Mouse (Mus musculus) midbrain, postnatal 0 days (tissue): ENCODE measurements at regions not wholly inside any gene's neighbourhood (a gene's known extent, or its start where the extent isn't known, plus 50 kb on each side); places are given as distances from the start of the nearest gene placed in this dataset.

Experiments used
- ATAC-seq: fragments of 200-750 bp; cut with Nextera tagmentation; 2 replicates; pipeline ENCODE4 v1.8.0; 2017; ENCODE audit warnings: moderate number of reproducible peaks, mild to moderate bottlenecking, moderate TSS enrichment, moderate library complexity; ENCODE audit not compliant: low FRiP score
- DNase-seq: peaks from one replicate; pipeline ENCODE4 v3.0.0-alpha.2; 2015; ENCODE audit warnings: low spot score
- H3K27ac ChIP-seq: fragments of 300-500 bp; sonication (generic); 2 replicates; pipeline ENCODE4 v1.5.1; 2014; ENCODE audit warnings: low read depth, mild to moderate bottlenecking, low read length, mixed read lengths
- H3K27me3 ChIP-seq: fragments of 300-500 bp; sonication (generic); 2 replicates; pipeline ENCODE4 v1.6.1; 2014; ENCODE audit warnings: low read length, control low read depth, mixed read lengths; ENCODE audit not compliant: insufficient read depth
- H3K36me3 ChIP-seq: fragments of 300-500 bp; sonication (generic); 2 replicates; pipeline ENCODE4 v1.6.1; 2014; ENCODE audit warnings: low read length, control low read depth, mixed read lengths; ENCODE audit not compliant: insufficient read depth
- H3K4me1 ChIP-seq: fragments of 300-500 bp; sonication (generic); 2 replicates; pipeline ENCODE4 v1.6.1; 2014; ENCODE audit warnings: mild to moderate bottlenecking, control low read depth, antibody characterized with exemption, low read length, mixed read lengths; ENCODE audit not compliant: insufficient read depth
- H3K4me2 ChIP-seq: fragments of 300-500 bp; sonication (generic); 2 replicates; pipeline ENCODE4 v1.6.1; 2014; ENCODE audit warnings: low read depth, mild to moderate bottlenecking, low read length, mixed read lengths; ENCODE audit not compliant: poor library complexity, severe bottlenecking
- H3K4me3 ChIP-seq: fragments of 300-500 bp; sonication (generic); 2 replicates; pipeline ENCODE4 v1.5.1; 2014; ENCODE audit warnings: low read depth, mild to moderate bottlenecking, low read length, moderate library complexity
- H3K9ac ChIP-seq: fragments of 300-500 bp; sonication (generic); replicated peaks from 2 replicates; pipeline ENCODE4 v1.6.1; 2014; ENCODE audit warnings: mild to moderate bottlenecking, low read length, moderate library complexity, mixed read lengths; ENCODE audit not compliant: poor library complexity, severe bottlenecking
- H3K9me3 ChIP-seq: fragments of 300-500 bp; sonication (generic); 2 replicates; pipeline ENCODE4 v1.6.1; 2016; ENCODE audit warnings: low read length, control low read depth
- CTCF ChIP-seq: IDR thresholded peaks from 2 replicates; pipeline ENCODE4 v1.5.1; 2016; ENCODE audit warnings: antibody characterized with exemption, mild to moderate bottlenecking
- WGBS: fragments of 180-500 bp; shearing (Covaris S2); extraction: QIAGEN DNeasy Blood & Tissue Kit; methylation state at CpG from one replicate; pipeline ENCODE4 v1.1.7; 2014; 5-methylcytosine and 5-hydroxymethylcytosine counted together

DNA sequence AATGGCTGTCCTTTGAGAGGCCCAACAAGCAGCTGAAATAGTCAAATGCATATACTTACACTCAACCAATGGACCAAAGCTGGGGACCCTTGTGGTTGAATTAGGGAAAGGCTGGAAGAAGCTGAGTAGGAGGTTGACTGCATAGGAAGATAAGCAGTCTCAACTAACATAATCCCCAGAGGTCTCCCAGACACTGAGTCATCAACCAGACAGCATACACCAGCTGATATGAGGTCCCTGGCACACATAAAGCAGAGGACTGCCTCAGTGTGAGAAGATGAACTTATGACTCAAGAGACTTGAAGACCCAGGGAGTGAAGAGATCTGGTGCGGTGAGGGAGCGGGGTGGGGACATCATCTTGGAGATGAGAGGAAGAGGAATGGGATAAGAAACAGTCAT, 863.8 kb downstream of the Nap1l3 start:
- DNase-seq (no peak), ATAC-seq (no peak)
- Histone ChIP-seq H3K4me3 (no peak overlapping the region), H3K4me2 (no peak overlapping the region), H3K36me3 (no peaks in the 10 kb centered on the region), H3K9ac (no peak overlapping the region), H3K4me1 (no peaks in the 10 kb centered on the region), H3K9me3 (no peaks in the 10 kb centered on the region), H3K27ac (no peak overlapping the region), H3K27me3 (no peaks in the 10 kb centered on the region)
- TF ChIP-seq CTCF = no peak
- 93% methylated on average over 2 of the region's 2 CpGs for WGBS

DNA sequence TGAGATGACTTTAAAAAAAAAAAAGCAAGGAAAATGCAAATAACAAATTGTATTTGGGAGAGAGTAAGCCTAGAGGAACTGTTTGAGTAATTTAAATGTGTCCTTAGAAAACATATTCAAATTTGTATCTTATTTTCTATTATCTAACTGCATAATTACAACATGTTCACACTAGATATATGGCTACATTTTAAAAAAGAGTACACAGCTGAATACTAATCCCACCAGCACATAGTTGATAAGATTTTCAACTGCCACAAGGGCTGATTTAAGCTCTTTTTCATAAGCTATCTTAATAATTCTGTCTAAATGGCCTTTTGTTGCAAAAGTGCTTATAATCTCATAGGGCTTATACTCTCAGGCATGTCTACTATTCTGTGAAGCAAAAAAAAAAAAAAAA, 877.4 kb downstream of the Nap1l3 start:
- no peaks in the 10 kb centered on the region for H3K4me1 ChIP-seq
- TF ChIP-seq CTCF = no peak
- no peaks in the 10 kb centered on the region for H3K9me3 ChIP-seq
- DNase-seq (no peak), ATAC-seq (no peak)
- no peak overlapping the region for H3K27ac ChIP-seq
- no peak overlapping the region for H3K4me3 ChIP-seq
- no peak overlapping the region for H3K9ac ChIP-seq
- no peak overlapping the region for H3K4me2 ChIP-seq
- H3K36me3 ChIP-seq = no peaks in the 10 kb centered on the region
- H3K27me3 ChIP-seq = no peaks in the 10 kb centered on the region

DNA sequence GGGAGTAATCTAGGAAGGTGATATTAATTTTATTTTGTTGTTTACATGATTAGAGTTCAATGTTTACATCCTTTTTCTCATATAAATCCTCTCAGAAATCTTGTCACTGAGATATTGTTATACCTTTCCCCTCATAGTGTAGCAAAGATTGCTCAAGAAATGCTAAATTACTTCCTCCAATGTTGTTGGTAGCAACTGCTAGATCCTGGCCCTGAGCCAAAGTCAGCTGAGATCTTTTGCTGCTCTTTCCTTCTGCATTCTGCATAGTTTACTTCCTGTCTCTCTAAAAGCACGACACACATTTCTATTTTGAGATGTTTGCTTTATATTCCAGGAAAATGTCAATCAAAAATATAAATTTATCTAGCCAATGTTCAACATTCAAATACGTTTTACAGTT, 899.5 kb downstream of the Nap1l3 start:
- ATAC-seq = no peak
- Histone ChIP-seq H3K36me3 (no peaks in the 10 kb centered on the region), H3K27ac (no peak overlapping the region), H3K4me1 (no peaks in the 10 kb centered on the region), H3K4me2 (no peak overlapping the region), H3K27me3 (no peaks in the 10 kb centered on the region), H3K4me3 (no peak overlapping the region), H3K9me3 (no peaks in the 10 kb centered on the region), H3K9ac (no peak overlapping the region)
- no peak for TF ChIP-seq CTCF
- peak; percentile 0 for DNase-seq
- WGBS = 46% methylated on average over 2 of the region's 2 CpGs

DNA sequence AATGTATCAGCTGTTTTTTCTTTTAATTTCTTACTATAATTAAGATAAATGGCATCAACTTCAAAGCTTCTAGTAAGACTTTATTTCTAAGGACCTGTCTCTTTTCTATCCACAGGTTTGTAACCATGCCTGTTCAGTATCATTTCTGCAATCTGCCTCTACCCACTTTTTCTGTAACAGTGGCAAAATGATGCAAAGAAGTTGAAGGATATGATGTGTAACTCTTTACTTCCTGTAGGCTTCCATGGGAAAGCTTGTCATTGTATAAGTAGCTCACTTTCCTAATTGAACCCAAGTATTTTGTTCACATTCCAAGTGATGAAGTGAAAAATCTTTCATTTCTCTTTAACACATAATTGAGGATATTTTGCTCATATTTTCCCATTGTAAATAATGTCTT, 900.0 kb downstream of the Nap1l3 start:
- no peak for TF ChIP-seq CTCF
- H3K4me3 ChIP-seq = no peak overlapping the region
- no peak overlapping the region for H3K9ac ChIP-seq
- H3K9me3 ChIP-seq = no peaks in the 10 kb centered on the region
- ATAC-seq = no peak
- no peaks in the 10 kb centered on the region for H3K36me3 ChIP-seq
- H3K4me2 ChIP-seq = no peak overlapping the region
- H3K27ac ChIP-seq = no peak overlapping the region
- DNase-seq = no peak
- no peaks in the 10 kb centered on the region for H3K4me1 ChIP-seq
- H3K27me3 ChIP-seq = no peaks in the 10 kb centered on the region

DNA sequence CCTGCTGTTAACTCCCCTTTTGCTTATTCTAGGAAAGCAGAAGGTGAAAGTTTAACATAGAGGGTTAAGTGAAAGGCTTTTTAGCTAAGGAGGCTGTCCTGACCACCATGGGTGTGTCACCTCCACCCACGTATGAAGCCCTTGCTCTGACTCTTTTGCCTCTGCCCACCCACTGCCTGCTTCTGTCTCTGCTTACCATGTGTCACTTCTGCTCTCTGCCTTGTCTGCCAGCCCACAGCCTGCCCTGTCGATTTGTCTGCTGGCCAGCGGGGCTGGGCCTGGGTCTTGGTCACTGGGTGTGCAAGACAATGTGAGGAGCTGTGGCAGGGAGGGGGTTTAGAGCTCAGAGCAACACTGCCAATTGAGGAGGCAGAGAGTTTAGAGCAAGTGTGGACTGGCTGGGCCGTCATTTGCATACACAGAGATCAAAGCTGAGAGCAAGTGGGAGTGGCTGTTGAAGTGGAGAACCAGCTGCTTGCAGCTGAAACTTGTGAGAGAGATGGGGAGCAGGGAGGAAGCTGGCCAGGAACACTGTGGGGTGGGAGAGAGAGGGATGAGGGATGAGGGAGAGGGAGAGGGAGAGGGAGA, 917.7 kb downstream of the Nap1l3 start:
- peak; percentile 31; the same call in 1 of the 2 replicates for ATAC-seq
- no peaks in the 10 kb centered on the region for H3K9me3 ChIP-seq
- no peak overlapping the region for H3K4me2 ChIP-seq
- no peak for TF ChIP-seq CTCF
- H3K4me1 ChIP-seq = no peaks in the 10 kb centered on the region
- WGBS = 13% methylated on average over 4 of the region's 4 CpGs
- H3K9ac ChIP-seq = no peak overlapping the region
- no peak overlapping the region for H3K27ac ChIP-seq
- H3K4me3 ChIP-seq = no peak overlapping the region
- peak; percentile 0 for DNase-seq
- H3K36me3 ChIP-seq = no peaks in the 10 kb centered on the region
- H3K27me3 ChIP-seq = no peaks in the 10 kb centered on the region

DNA sequence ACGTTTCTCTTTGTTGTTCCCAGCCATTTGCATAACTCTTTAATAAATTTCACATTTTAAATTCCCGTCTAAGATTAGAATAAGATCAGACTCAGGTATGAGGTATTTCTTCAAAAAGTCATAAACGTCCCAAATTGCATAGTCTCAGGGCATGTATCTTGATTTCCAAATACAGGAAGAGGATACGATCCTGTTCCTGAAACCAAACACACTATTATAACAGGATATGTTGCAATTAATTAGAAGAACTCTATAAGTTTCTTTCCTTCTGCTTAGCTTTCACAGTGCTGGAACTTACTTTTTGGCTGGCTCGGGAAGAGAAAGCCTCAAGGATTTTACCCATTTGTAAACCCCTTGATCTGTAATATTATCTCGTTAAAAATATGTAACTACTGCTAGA, 968.1 kb downstream of the Nap1l3 start:
- H3K4me3 ChIP-seq = no peak overlapping the region
- ATAC-seq (no peak), DNase-seq (no peak)
- no peak overlapping the region for H3K27ac ChIP-seq
- TF ChIP-seq CTCF = no peak
- no peak overlapping the region for H3K4me2 ChIP-seq
- no peaks in the 10 kb centered on the region for H3K4me1 ChIP-seq
- WGBS = 82% methylated on average over 6 of the region's 6 CpGs
- no peaks in the 10 kb centered on the region for H3K9me3 ChIP-seq
- no peaks in the 10 kb centered on the region for H3K27me3 ChIP-seq
- no peaks in the 10 kb centered on the region for H3K36me3 ChIP-seq
- H3K9ac ChIP-seq = no peak overlapping the region
